Mouse (Mus musculus): ENCODE data around the gene Nme4. TPM values are rescaled to one million over a fixed set of nuclear protein-coding genes. Genes with fewer than 3 reads are reported as not detected.

Nme4 gene
- polyA plus RNA-seq, 1 experiment from 2014 or later, result 86.2 TPM

GRCm38 (mm10) chr17:26078851-26079250 is 16.6 kb downstream of the Nme4 start:
- no peak overlapping the region for H3K9ac ChIP-seq
- H3K36me3 ChIP-seq, result no peaks in the 10 kb centered on the region
- WGBS, result 59% methylated on average over 2 of the region's 2 CpGs
- H3K27ac ChIP-seq, result no peak overlapping the region
- H3K9me3 ChIP-seq, result no peaks in the 10 kb centered on the region
- H3K27me3 ChIP-seq (replicated peaks), result no peaks in the 10 kb centered on the region
- H3K4me3 ChIP-seq (replicated peaks), result no peak overlapping the region
- no peaks in the 10 kb centered on the region for H3K4me1 ChIP-seq
- ATAC-seq (ENCODE audit: insufficient read depth, low FRiP score, low read depth), result no peak
- H3K4me2 ChIP-seq, result no peak overlapping the region

DNA sequence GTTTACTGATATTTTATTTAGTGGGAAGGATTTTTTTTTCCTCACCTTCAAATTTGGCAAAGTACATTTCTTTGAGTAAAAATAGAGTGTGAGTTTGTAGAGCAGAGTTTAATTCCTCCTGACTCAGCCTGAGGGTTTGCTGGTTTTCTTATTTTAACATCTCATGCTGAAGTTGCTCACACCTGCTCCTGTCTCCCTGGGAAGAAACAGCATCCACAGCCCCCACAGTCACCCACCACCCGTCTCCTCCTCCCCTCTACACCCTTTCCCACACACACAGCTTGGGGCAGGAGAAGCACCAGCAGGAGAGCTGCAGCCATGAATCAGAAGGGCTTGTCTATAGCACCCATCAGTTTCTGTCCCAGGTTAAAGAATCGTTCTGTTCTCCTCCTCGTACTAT is 20.2 kb downstream of the Nme4 start:
- Histone ChIP-seq H3K4me2 (no peak overlapping the region), H3K9me3 (no peaks in the 10 kb centered on the region), H3K4me1 (0 out of 2 replicates have a peak, but pooled peaks cover under 1% of the 10 kb centered on the region), H3K27ac (no peak overlapping the region), H3K4me3 (replicated peaks) (no peak overlapping the region), H3K36me3 (no peaks in the 10 kb centered on the region), H3K27me3 (replicated peaks) (no peaks in the 10 kb centered on the region), H3K9ac (no peak overlapping the region)
- WGBS, result 58% methylated on average over 3 of the region's 3 CpGs
- no peak for ATAC-seq (ENCODE audit: insufficient read depth, low FRiP score, low read depth)

- H3K36me3 ChIP-seq, result no peaks in the 10 kb centered on the region
Observed at GRCm38 (mm10) chr17:26070136-26070535, 25.3 kb downstream of the Nme4 start.

DNA sequence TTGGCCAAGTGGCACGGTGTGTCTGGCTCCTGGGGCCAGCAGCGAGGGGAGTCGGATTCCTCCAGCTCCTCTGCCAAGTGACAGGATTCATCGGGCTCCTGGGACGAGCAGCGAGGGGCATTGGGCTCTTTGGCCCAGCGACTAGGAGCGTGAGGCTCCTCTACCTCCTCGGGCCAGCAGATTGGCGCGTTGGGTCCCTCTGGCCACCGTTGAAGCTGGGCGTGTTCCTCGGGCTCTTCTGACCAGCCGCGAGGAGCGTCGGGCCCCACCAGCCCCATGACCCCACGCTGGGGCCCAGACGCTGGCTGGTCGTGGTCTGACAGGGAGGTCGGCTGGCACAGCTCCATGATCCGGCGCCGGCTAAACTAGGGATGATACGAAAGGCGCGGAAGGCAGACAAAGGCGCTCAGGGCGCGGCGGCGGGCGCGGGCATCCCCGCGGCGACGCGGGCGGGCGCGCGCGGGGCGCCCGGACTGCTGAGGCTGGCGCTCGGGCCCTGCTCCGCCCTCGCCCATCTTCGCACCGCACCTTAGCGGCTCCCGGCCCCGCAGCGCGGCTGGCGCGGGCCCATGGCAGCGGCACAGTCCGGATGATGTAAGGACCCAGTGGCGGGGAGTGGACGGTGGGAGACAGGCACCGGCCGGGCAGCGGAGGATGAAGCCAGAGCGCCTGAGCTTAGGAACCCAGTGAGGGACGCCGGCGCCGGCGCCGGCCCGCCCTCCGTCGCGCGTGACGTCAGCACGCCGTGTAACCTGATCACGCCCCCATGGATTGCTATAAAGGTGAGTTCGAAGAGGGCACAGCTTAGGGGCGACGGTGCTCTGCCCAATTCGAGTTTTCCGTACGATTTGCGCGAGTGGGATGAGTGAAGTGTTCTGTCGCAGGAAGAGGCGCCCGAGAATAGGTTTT is 26.3 kb downstream of the Nme4 start, which contains the start of gene Rab11fip3:
Gene Rab11fip3 (minus strand): TSS at position 725 of the 909 bp plus-strand sequence.
- H3K4me3 ChIP-seq (replicated peaks), result peak within 1 kb of the TSS; percentile 94
- H3K9ac ChIP-seq, result peak within 1 kb of the TSS; percentile 73
- no peaks in the 10 kb centered on the region for H3K27me3 ChIP-seq (replicated peaks)
- WGBS, result under 1% methylated on average over 93 of the region's 94 CpGs
- no peaks in the 10 kb centered on the region for H3K9me3 ChIP-seq
- ATAC-seq (ENCODE audit: insufficient read depth, low FRiP score, low read depth), result peak; percentile 89
- H3K4me1 ChIP-seq, result peaks cover 34% of the 10 kb centered on the region
- H3K4me2 ChIP-seq, result peak within 1 kb of the TSS; percentile 87
- no peaks in the 10 kb centered on the region for H3K36me3 ChIP-seq
- H3K27ac ChIP-seq, result peak within 1 kb of the TSS; percentile 53; the same call in 1 of the 2 replicates

More at GRCm38 (mm10) chr17:26070136-26070535, 25.3 kb downstream of the Nme4 start:
- Histone ChIP-seq H3K27me3 (replicated peaks) (no peaks in the 10 kb centered on the region), H3K9me3 (no peaks in the 10 kb centered on the region), H3K4me2 (peak overlapping the region; percentile 87), H3K4me1 (peaks cover 34% of the 10 kb centered on the region), H3K27ac (no peak overlapping the region), H3K9ac (no peak overlapping the region), H3K4me3 (replicated peaks) (peak overlapping the region; percentile 94; the same call in 1 of the 2 replicates)
- no peak for ATAC-seq (ENCODE audit: insufficient read depth, low FRiP score, low read depth)
- 31% methylated on average over 6 of the region's 6 CpGs for WGBS

DNA sequence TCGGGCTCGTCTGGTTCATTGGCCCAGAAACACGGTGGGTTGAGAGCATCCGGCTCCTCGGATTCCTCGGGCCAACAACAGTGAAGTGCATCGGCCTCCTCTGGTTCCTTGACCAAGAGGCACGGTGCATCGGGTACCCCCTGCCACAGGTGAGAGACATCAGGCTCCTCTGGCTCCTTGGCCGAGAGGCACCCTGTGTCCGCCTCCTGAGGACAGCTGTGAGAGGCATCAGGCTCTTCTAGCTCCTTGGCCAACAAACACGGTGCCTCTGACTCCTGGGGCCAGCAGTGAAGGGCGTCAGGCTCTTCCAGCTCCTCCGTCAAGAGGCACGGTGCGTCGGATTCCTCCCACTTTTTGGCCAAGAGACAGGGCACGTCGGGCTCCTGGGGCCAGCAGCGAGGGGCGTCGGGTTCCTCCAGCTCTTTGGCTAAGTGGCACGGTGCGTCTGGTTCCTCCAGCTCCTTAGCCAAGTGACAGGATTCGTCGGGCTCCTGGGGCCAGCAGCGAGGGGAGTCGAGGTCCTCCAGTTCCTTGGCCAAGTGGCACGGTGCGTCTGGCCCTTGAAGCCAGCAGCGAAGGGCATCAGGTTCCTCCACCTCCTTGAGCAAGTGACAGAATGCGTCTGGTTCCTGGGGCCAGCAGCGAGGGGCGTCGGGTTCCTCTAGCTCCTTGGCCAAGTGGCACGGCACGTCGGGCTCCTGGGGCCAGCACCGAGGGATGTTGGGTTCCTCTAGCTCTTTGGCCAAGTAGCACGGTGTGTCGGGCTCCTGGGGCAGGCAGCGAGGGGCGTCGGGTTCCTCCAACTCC is 27.2 kb downstream of the Nme4 start:
- no peak for ATAC-seq (ENCODE audit: insufficient read depth, low FRiP score, low read depth)

GRCm38 (mm10) chr17:26066488-26067020 is 28.8 kb downstream of the Nme4 start:
- Histone ChIP-seq H3K9me3 (no peaks in the 10 kb centered on the region), H3K4me3 (replicated peaks) (peak overlapping the region; percentile 94; the same call in 1 of the 2 replicates), H3K27ac (no peak overlapping the region), H3K4me2 (peak overlapping the region; percentile 87), H3K27me3 (replicated peaks) (no peaks in the 10 kb centered on the region), H3K9ac (no peak overlapping the region), H3K4me1 (peaks cover 34% of the 10 kb centered on the region), H3K36me3 (no peaks in the 10 kb centered on the region)
- no peak for ATAC-seq (ENCODE audit: insufficient read depth, low FRiP score, low read depth)
- 90% methylated on average over 7 of the region's 7 CpGs for WGBS

More for the DNA sequence above, 27.2 kb downstream of the Nme4 start:
- 1% methylated on average over 44 of the region's 44 CpGs for WGBS
- Histone ChIP-seq H3K36me3 (no peaks in the 10 kb centered on the region), H3K4me2 (peak overlapping the region; percentile 87), H3K4me1 (peaks cover 34% of the 10 kb centered on the region), H3K9me3 (no peaks in the 10 kb centered on the region), H3K4me3 (replicated peaks) (peak overlapping the region; percentile 94), H3K9ac (peak overlapping the region; percentile 73), H3K27me3 (replicated peaks) (no peaks in the 10 kb centered on the region), H3K27ac (no peak overlapping the region)

DNA sequence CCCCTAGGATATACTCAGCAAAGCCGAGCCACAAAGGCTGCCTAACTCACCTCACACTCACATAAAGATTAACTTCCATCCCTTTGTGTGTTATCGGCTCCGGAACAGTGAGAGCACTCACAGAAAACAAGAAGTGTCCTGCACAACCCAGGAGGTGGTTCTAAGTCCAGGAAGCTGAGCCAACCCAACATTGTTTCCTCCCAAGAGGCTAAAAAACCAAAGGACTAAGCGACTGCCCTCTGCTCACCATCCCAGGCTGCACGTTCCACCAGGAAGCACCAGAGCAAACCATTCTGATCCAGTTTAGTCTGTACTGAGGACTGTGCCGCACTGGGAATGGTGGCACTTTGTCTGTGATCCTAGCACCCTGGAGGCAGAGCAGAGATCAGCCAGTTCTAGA is 30.5 kb downstream of the Nme4 start:
- no peaks in the 10 kb centered on the region for H3K36me3 ChIP-seq
- H3K4me1 ChIP-seq, result peaks cover 30% of the 10 kb centered on the region
- H3K9ac ChIP-seq, result no peak overlapping the region
- H3K4me2 ChIP-seq, result no peak overlapping the region
- no peak for ATAC-seq (ENCODE audit: insufficient read depth, low FRiP score, low read depth)
- WGBS, result 66% methylated on average over 6 of the region's 6 CpGs
- no peaks in the 10 kb centered on the region for H3K9me3 ChIP-seq
- H3K27ac ChIP-seq, result 0 out of 2 replicates have a peak overlapping the region, but pooled peaks have one; percentile 23
- H3K27me3 ChIP-seq (replicated peaks), result no peaks in the 10 kb centered on the region
- no peak overlapping the region for H3K4me3 ChIP-seq (replicated peaks)

GRCm38 (mm10) chr17:26057787-26058567 is 37.4 kb downstream of the Nme4 start:
- H3K9ac ChIP-seq, result no peak overlapping the region
- H3K9me3 ChIP-seq, result no peaks in the 10 kb centered on the region
- ATAC-seq (ENCODE audit: insufficient read depth, low FRiP score, low read depth), result no peak
- no peaks in the 10 kb centered on the region; the same call in 1 of the 2 replicates for H3K36me3 ChIP-seq
- H3K27me3 ChIP-seq (replicated peaks), result no peaks in the 10 kb centered on the region
- H3K4me1 ChIP-seq, result no peaks in the 10 kb centered on the region; the same call in 1 of the 2 replicates
- WGBS, result 57% methylated on average over 9 of the region's 9 CpGs
- H3K4me3 ChIP-seq (replicated peaks), result no peak overlapping the region
- H3K4me2 ChIP-seq, result no peak overlapping the region
- H3K27ac ChIP-seq, result no peak overlapping the region

- Histone ChIP-seq H3K9ac (no peak overlapping the region), H3K27me3 (replicated peaks) (no peaks in the 10 kb centered on the region), H3K4me1 (no peaks in the 10 kb centered on the region; the same call in 1 of the 2 replicates), H3K9me3 (no peaks in the 10 kb centered on the region), H3K27ac (no peak overlapping the region), H3K4me2 (no peak overlapping the region), H3K36me3 (no peaks in the 10 kb centered on the region; the same call in 1 of the 2 replicates), H3K4me3 (replicated peaks) (no peak overlapping the region)
- WGBS, result 89% methylated on average over 8 of the region's 8 CpGs
- ATAC-seq (ENCODE audit: insufficient read depth, low FRiP score, low read depth), result no peak
Observed at GRCm38 (mm10) chr17:26057278-26057677, 38.1 kb downstream of the Nme4 start.

GRCm38 (mm10) chr17:26055164-26055563 is 40.2 kb downstream of the Nme4 start:
- Histone ChIP-seq H3K9ac (no peak overlapping the region), H3K4me1 (no peaks in the 10 kb centered on the region; the same call in 1 of the 2 replicates), H3K4me3 (replicated peaks) (no peak overlapping the region), H3K4me2 (no peak overlapping the region), H3K36me3 (peaks cover 3% of the 10 kb centered on the region; the same call in 1 of the 2 replicates), H3K27me3 (replicated peaks) (no peaks in the 10 kb centered on the region), H3K27ac (no peak overlapping the region), H3K9me3 (no peaks in the 10 kb centered on the region)
- WGBS, result 71% methylated on average over 6 of the region's 6 CpGs
- ATAC-seq (ENCODE audit: insufficient read depth, low FRiP score, low read depth), result no peak
